Mouse (Mus musculus) MEL (cell line): ENCODE data around the gene Ksr1. TPM values are rescaled to one million over a fixed set of nuclear protein-coding genes. Genes with fewer than 3 reads are reported as not detected.

Source experiments
- DNase-seq: peaks from one replicate; pipeline ENCODE4 v3.0.0; 2011; ENCODE audit warnings: low read depth, low spot score
- H3K27ac ChIP-seq: 2 replicates; pipeline ENCODE4 v1.5.1; 2012; ENCODE audit warnings: low read depth, mild to moderate bottlenecking, control low read depth, low read length, moderate library complexity; ENCODE audit not compliant: control insufficient read depth
- H3K27me3 ChIP-seq, 2 experiments: fragments of 150-350 bp in 1 of 2; sonication (generic) in 1 of 2; 2 replicates each; pipeline ENCODE4 v1.6.1; 2012; ENCODE audit warnings: low read length in 2 of 2, mild to moderate bottlenecking in 2 of 2, improper control_type of control experiment in 1 of 2, moderate library complexity in 1 of 2; ENCODE audit not compliant: insufficient read depth in 2 of 2, control insufficient read depth in 1 of 2
- H3K36me3 ChIP-seq, 2 experiments: 2 replicates each; pipeline ENCODE4 v1.6.1; 2012 to 2014; ENCODE audit warnings: low read length in 2 of 2, improper control_type of control experiment in 1 of 2, inconsistent platforms in 1 of 2, mild to moderate bottlenecking in 1 of 2; ENCODE audit not compliant: insufficient read depth in 2 of 2, control insufficient read depth in 1 of 2
- H3K4me1 ChIP-seq, 2 experiments: fragments of 150-350 bp in 1 of 2; sonication (generic) in 1 of 2; 2 replicates each; pipeline ENCODE4 v1.6.1; 2012; ENCODE audit warnings: low read length in 2 of 2, improper control_type of control experiment in 1 of 2, mild to moderate bottlenecking in 1 of 2; ENCODE audit not compliant: insufficient read depth in 2 of 2, control insufficient read depth in 1 of 2
- H3K4me3 ChIP-seq, 2 experiments: fragments of 150-350 bp in 1 of 2; sonication (generic) in 1 of 2; 2 replicates each; pipeline ENCODE4 v1.5.1; 2012; ENCODE audit warnings: low read depth in 2 of 2, low read length in 2 of 2, mild to moderate bottlenecking in 2 of 2, moderate library complexity in 2 of 2, control low read depth in 1 of 2, improper control_type of control experiment in 1 of 2; ENCODE audit not compliant: control insufficient read depth in 1 of 2, insufficient read depth in 1 of 2
- H3K79me2 ChIP-seq: 2 replicates; pipeline ENCODE4 v1.6.1; 2012; ENCODE audit warnings: mild to moderate bottlenecking, low read length, moderate library complexity; ENCODE audit not compliant: control insufficient read depth, poor library complexity, insufficient read depth
- H3K9ac ChIP-seq: 2 replicates; pipeline ENCODE4 v1.6.1; 2012; ENCODE audit warnings: low read depth, mild to moderate bottlenecking, control low read depth, low read length, moderate library complexity; ENCODE audit not compliant: control insufficient read depth, poor library complexity, severe bottlenecking
- H3K9me3 ChIP-seq: fragments of 150-350 bp; sonication (generic); replicated peaks from 2 replicates; pipeline ENCODE4 v1.6.1; 2012; ENCODE audit warnings: mild to moderate bottlenecking, low read length, improper control_type of control experiment, moderate library complexity; ENCODE audit not compliant: insufficient read depth
- BHLHE40 ChIP-seq: IDR thresholded peaks from 2 replicates; pipeline ENCODE4 v1.6.1; 2012; ENCODE audit warnings: low read depth, mild to moderate bottlenecking, inconsistent platforms, low read length, improper control_type of control experiment, borderline replicate concordance
- CHD1 ChIP-seq: IDR thresholded peaks from 2 replicates; pipeline ENCODE4 v1.6.1; 2012; ENCODE audit warnings: low read depth, mild to moderate bottlenecking, inconsistent platforms, low read length, improper control_type of control experiment
- CTCF ChIP-seq, 3 experiments: IDR thresholded peaks in 2 of 3; conservative IDR thresholded peaks in 1 of 3; 2 replicates each; pipeline ENCODE4 v1.5.1; 2011 to 2012; ENCODE audit warnings: low read length in 3 of 3, low read depth in 2 of 3, mild to moderate bottlenecking in 2 of 3, improper control_type of control experiment in 1 of 3, inconsistent platforms in 1 of 3, mixed read lengths in 1 of 3, moderate library complexity in 1 of 3; ENCODE audit not compliant: control insufficient read depth in 1 of 3, insufficient read depth in 1 of 3, poor library complexity in 1 of 3, severe bottlenecking in 1 of 3
- EP300 ChIP-seq, 2 experiments: IDR thresholded peaks; 2 replicates each; pipeline ENCODE4 v1.6.1; 2011; ENCODE audit warnings: improper control_type of control experiment in 2 of 2, low read length in 2 of 2, low read depth in 1 of 2, mild to moderate bottlenecking in 1 of 2
- ETS1 ChIP-seq: IDR thresholded peaks from 2 replicates; pipeline ENCODE4 v1.6.1; 2012; ENCODE audit warnings: low read depth, mild to moderate bottlenecking, inconsistent platforms, low read length, improper control_type of control experiment, moderate library complexity
- GABPA ChIP-seq: IDR thresholded peaks from 2 replicates; pipeline ENCODE4 v1.6.1; 2012; ENCODE audit warnings: low read depth, mild to moderate bottlenecking, inconsistent platforms, low read length, improper control_type of control experiment, moderate library complexity
- GATA1 ChIP-seq: IDR thresholded peaks from 2 replicates; pipeline ENCODE4 v1.6.1; 2011; ENCODE audit warnings: low read depth, low read length, improper control_type of control experiment
- HCFC1 ChIP-seq: IDR thresholded peaks from 2 replicates; pipeline ENCODE4 v1.6.1; 2012; ENCODE audit warnings: low read depth, mild to moderate bottlenecking, inconsistent platforms, low read length, improper control_type of control experiment, moderate library complexity
- JUND ChIP-seq: IDR thresholded peaks from 2 replicates; pipeline ENCODE4 v1.6.1; 2011; ENCODE audit warnings: low read depth, mild to moderate bottlenecking, improper control_type of control experiment, low read length
- KAT2A ChIP-seq: conservative IDR thresholded peaks from 2 replicates; pipeline ENCODE4 v1.6.1; 2012; ENCODE audit warnings: low read depth, low read length, improper control_type of control experiment, inconsistent platforms
- MAX ChIP-seq: IDR thresholded peaks from 2 replicates; pipeline ENCODE4 v1.6.1; 2011; ENCODE audit warnings: low read length, improper control_type of control experiment
- MAZ ChIP-seq: IDR thresholded peaks from 2 replicates; pipeline ENCODE4 v1.6.1; 2012; ENCODE audit warnings: low read depth, mild to moderate bottlenecking, inconsistent platforms, low read length, improper control_type of control experiment
- MEF2A ChIP-seq: IDR thresholded peaks from 2 replicates; pipeline ENCODE4 v1.6.1; 2014; ENCODE audit warnings: low read depth, mild to moderate bottlenecking, inconsistent platforms, low read length, improper control_type of control experiment; ENCODE audit not compliant: poor library complexity, insufficient replicate concordance, severe bottlenecking; ENCODE audit errors: extremely low read depth
- MXI1 ChIP-seq: IDR thresholded peaks from 2 replicates; pipeline ENCODE4 v1.6.1; 2011; ENCODE audit warnings: mild to moderate bottlenecking, low read depth, low read length, improper control_type of control experiment
- MYB ChIP-seq: IDR thresholded peaks from 2 replicates; pipeline ENCODE4 v1.6.1; 2011; ENCODE audit warnings: mild to moderate bottlenecking, low read depth, low read length, improper control_type of control experiment
- NELFE ChIP-seq: IDR thresholded peaks from 2 replicates; pipeline ENCODE4 v1.6.1; 2011; ENCODE audit warnings: low read depth, low read length, improper control_type of control experiment
- NRF1 ChIP-seq: IDR thresholded peaks from 2 replicates; pipeline ENCODE4 v1.6.1; 2014; ENCODE audit warnings: low read depth, mild to moderate bottlenecking, inconsistent platforms, low read length, improper control_type of control experiment, moderate library complexity; ENCODE audit not compliant: poor library complexity, insufficient read depth, severe bottlenecking
- POLR2A ChIP-seq, 2 experiments: IDR thresholded peaks; 2 replicates each; pipeline ENCODE4 v1.6.1; 2011 to 2012; ENCODE audit warnings: low read length in 2 of 2, mild to moderate bottlenecking in 2 of 2, control low read depth in 1 of 2, improper control_type of control experiment in 1 of 2, low read depth in 1 of 2, moderate library complexity in 1 of 2; ENCODE audit not compliant: control insufficient read depth in 1 of 2, insufficient read depth in 1 of 2, poor library complexity in 1 of 2
- RAD21 ChIP-seq: IDR thresholded peaks from 2 replicates; pipeline ENCODE4 v1.6.1; 2011; ENCODE audit warnings: mild to moderate bottlenecking, low read depth, low read length, improper control_type of control experiment
- RCOR1 ChIP-seq: IDR thresholded peaks from 2 replicates; pipeline ENCODE4 v1.6.1; 2012; ENCODE audit warnings: low read depth, mild to moderate bottlenecking, inconsistent platforms, low read length, improper control_type of control experiment
- SIN3A ChIP-seq: IDR thresholded peaks from 2 replicates; pipeline ENCODE4 v1.6.1; 2012; ENCODE audit warnings: low read length, improper control_type of control experiment, inconsistent platforms
- SMC3 ChIP-seq: IDR thresholded peaks from 2 replicates; pipeline ENCODE4 v1.6.1; 2011; ENCODE audit warnings: low read depth, low read length, improper control_type of control experiment
- TAL1 ChIP-seq: IDR thresholded peaks from 2 replicates; pipeline ENCODE4 v1.6.1; 2012; ENCODE audit warnings: mild to moderate bottlenecking, inconsistent platforms, low read length, moderate library complexity, mixed read lengths
- TCF12 ChIP-seq: IDR thresholded peaks from 2 replicates; pipeline ENCODE4 v1.6.1; 2014; ENCODE audit warnings: low read depth, mild to moderate bottlenecking, inconsistent platforms, low read length, improper control_type of control experiment, moderate library complexity
- ZMIZ1 ChIP-seq: IDR thresholded peaks from 2 replicates; pipeline ENCODE4 v1.6.1; 2012; ENCODE audit warnings: low read depth, mild to moderate bottlenecking, inconsistent platforms, low read length, improper control_type of control experiment, moderate library complexity
- ZNF384 ChIP-seq: IDR thresholded peaks from 2 replicates; pipeline ENCODE4 v1.6.1; 2012; ENCODE audit warnings: low read depth, mild to moderate bottlenecking, inconsistent platforms, low read length, improper control_type of control experiment
- polyA plus RNA-seq, 2 experiments: library from polyadenylated mRNA; stranded (reverse) in 1 of 2; unstranded in 1 of 2; fragments of >175 nt in 1 of 2; fragments of >200 nt in 1 of 2; gene quantifications; 2 replicates each; pipeline versions ENCODE4 v1.2.1 to v1.2.4; 2012; ENCODE audit warnings: low replicate concordance in 2 of 2, low read depth in 1 of 2; ENCODE audit not compliant: insufficient read length in 2 of 2, insufficient read depth in 1 of 2, missing spikeins in 1 of 2
- total RNA-seq: library from RNA; depleted of rRNA; stranded (reverse); fragments of 300-350 nt; gene quantifications from 2 replicates; pipeline ENCODE4 v1.2.3, GENCODE M21; 2012

The Ksr1 gene
- total and polyA plus RNA-seq, 3 experiments = 9.7 to 18.4 TPM; not detected in 1

GRCm38 (mm10) chr11:79075044-79075443 lies 71.2 kb downstream of the Ksr1 start:
- Histone ChIP-seq H3K4me3 (no peak overlapping the region), H3K79me2 (peaks cover 2% of the 10 kb centered on the region; the same call in 1 of the 2 replicates), H3K9me3 (no peaks in the 10 kb centered on the region), H3K27me3 (no peaks in the 10 kb centered on the region), H3K4me1 (peaks cover 16 to 43% of the 10 kb centered on the region in 2 experiments), H3K36me3 (peaks cover 0 to 36% of the 10 kb centered on the region in 2 experiments; a peak in 2 of 4 replicates), H3K27ac (no peak overlapping the region), H3K9ac (no peak overlapping the region)
- DNase-seq = no peak
- TF ChIP-seq NELFE = no peak
- no peak for TF ChIP-seq MXI1
- no peak for TF ChIP-seq MAX
- TF ChIP-seq GABPA = no peak
- TF ChIP-seq TCF12 = no peak
- no peak for TF ChIP-seq JUND
- TF ChIP-seq MEF2A = no peak
- no peak for TF ChIP-seq RCOR1
- no peak for TF ChIP-seq BHLHE40
- TF ChIP-seq SIN3A = no peak
- TF ChIP-seq SMC3 = no peak
- TF ChIP-seq POLR2A (IDR thresholded peaks at IDR 0.05; ENCODE audit: control insufficient read depth in 1 of 2, insufficient read depth in 1 of 2, low read depth in 1 of 2, low read length in 2 of 2, poor library complexity in 1 of 2) = no peak
- TF ChIP-seq TAL1 = no peak

GRCm38 (mm10) chr11:79074611-79075010 lies 71.6 kb downstream of the Ksr1 start:
- peaks cover 2% of the 10 kb centered on the region; the same call in 1 of the 2 replicates for H3K79me2 ChIP-seq
- TF ChIP-seq GATA1 (peak; percentile 33; the same call in 1 of the 2 replicates), ETS1 (no peak)
- TF ChIP-seq, all 39 proteins: peak for 1
- Histone ChIP-seq H3K36me3 (peaks cover 0 to 36% of the 10 kb centered on the region in 2 experiments; a peak in 2 of 4 replicates), H3K9ac (no peak overlapping the region), H3K4me1 (peaks cover 16 to 43% of the 10 kb centered on the region in 2 experiments), H3K9me3 (no peaks in the 10 kb centered on the region), H3K27me3 (no peaks in the 10 kb centered on the region), H3K4me3 (no peak overlapping the region), H3K27ac (no peak overlapping the region)
- DNase-seq = no peak

- peaks cover 0 to 36% of the 10 kb centered on the region in 2 experiments; a peak in 2 of 4 replicates for H3K36me3 ChIP-seq
- H3K4me3 ChIP-seq = no peak overlapping the region
- H3K9ac ChIP-seq = no peak overlapping the region
- no peaks in the 10 kb centered on the region for H3K27me3 ChIP-seq
- H3K4me1 ChIP-seq = peaks cover 16 to 43% of the 10 kb centered on the region in 2 experiments
- peaks cover 2% of the 10 kb centered on the region; the same call in 1 of the 2 replicates for H3K79me2 ChIP-seq
- no peak overlapping the region for H3K27ac ChIP-seq
- no peak for DNase-seq
- H3K9me3 ChIP-seq = no peaks in the 10 kb centered on the region
- TF ChIP-seq NELFE = no peak
- TF ChIP-seq ZNF384 = no peak
- TF ChIP-seq KAT2A = no peak
- TF ChIP-seq CHD1 = no peak
- TF ChIP-seq MAZ = no peak
- no peak for TF ChIP-seq GABPA
- no peak for TF ChIP-seq MAX
- TF ChIP-seq EP300 (IDR thresholded peaks at IDR 0.05; ENCODE audit: low read depth in 1 of 2, low read length in 2 of 2) = no peak
- no peak for TF ChIP-seq GATA1
- no peak for TF ChIP-seq POLR2A (IDR thresholded peaks at IDR 0.05; ENCODE audit: control insufficient read depth in 1 of 2, insufficient read depth in 1 of 2, low read depth in 1 of 2, low read length in 2 of 2, poor library complexity in 1 of 2)
- TF ChIP-seq RAD21 = no peak
- no peak for TF ChIP-seq CTCF (IDR thresholded peaks at IDR 0.05 in 2 of 3, conservative IDR thresholded peaks at IDR 0.05 in 1 of 3; ENCODE audit: control insufficient read depth in 1 of 3, insufficient read depth in 1 of 3, low read depth in 2 of 3, low read length in 3 of 3, poor library complexity in 1 of 3, severe bottlenecking in 1 of 3)
- no peak for TF ChIP-seq HCFC1
- TF ChIP-seq JUND = no peak
- TF ChIP-seq MYB = no peak
- TF ChIP-seq MXI1 = no peak
- no peak for TF ChIP-seq NRF1
- no peak for TF ChIP-seq ZMIZ1
These were observed 72.6 kb downstream of the Ksr1 start for GRCm38 (mm10) chr11:79073583-79073982.
